Mouse (Mus musculus): ENCODE data around the gene Pgm5. TPM values are rescaled to one million over a fixed set of nuclear protein-coding genes. Genes with fewer than 3 reads are reported as not detected.

Gene Pgm5
- total and polyA plus RNA-seq, 2 experiments from 2014 or later: 0.39 to 4.8 TPM

DNA sequence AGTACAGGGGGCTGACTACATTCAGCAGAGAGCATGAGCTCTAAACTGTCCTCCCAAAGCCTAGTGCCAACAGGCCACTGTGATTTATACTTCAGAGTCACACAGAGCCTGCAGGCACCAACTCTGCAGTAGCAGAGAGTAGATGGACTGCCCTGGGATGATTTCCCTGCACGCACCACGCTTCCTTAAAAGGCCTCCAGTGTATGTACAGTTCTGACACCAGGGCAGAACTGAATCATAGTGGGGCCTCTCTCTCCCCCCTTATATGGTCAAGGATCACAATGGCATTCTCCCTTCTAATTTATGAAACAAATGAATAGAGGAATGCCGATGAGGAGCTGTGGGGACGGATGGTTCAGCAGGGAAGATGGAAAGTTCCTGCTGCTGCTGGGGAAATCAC lies 91.3 kb downstream of the Pgm5 start:
- Histone ChIP-seq H3K36me3 (ENCODE audit: insufficient read depth) (no peaks in the 10 kb centered on the region), H3K9ac (no peak overlapping the region), H3K4me2 (ENCODE audit: low read depth) (no peak overlapping the region), H3K27me3 (ENCODE audit: insufficient read depth, low read length) (no peaks in the 10 kb centered on the region), H3K4me1 (ENCODE audit: insufficient read depth) (no peaks in the 10 kb centered on the region), H3K9me3 (ENCODE audit: low read length) (no peaks in the 10 kb centered on the region), H3K27ac (ENCODE audit: low read depth, low read length) (no peak overlapping the region), H3K4me3 (ENCODE audit: low read depth, low read length) (no peak overlapping the region)
- WGBS: 74% methylated on average over 4 of the region's 4 CpGs
- DNase-seq (no peak), ATAC-seq (no peak)
- no peak for TF ChIP-seq CTCF (IDR thresholded peaks at IDR 0.05; ENCODE audit: low read depth)

- Histone ChIP-seq H3K4me2 (ENCODE audit: low read depth) (no peak overlapping the region), H3K9ac (no peak overlapping the region), H3K27ac (ENCODE audit: low read depth, low read length) (no peak overlapping the region), H3K4me1 (ENCODE audit: insufficient read depth) (no peaks in the 10 kb centered on the region), H3K27me3 (ENCODE audit: insufficient read depth, low read length) (no peaks in the 10 kb centered on the region), H3K36me3 (ENCODE audit: insufficient read depth) (no peaks in the 10 kb centered on the region), H3K4me3 (ENCODE audit: low read depth, low read length) (no peak overlapping the region), H3K9me3 (ENCODE audit: low read length) (no peaks in the 10 kb centered on the region)
- DNase-seq (no peak), ATAC-seq (no peak)
- no peak for TF ChIP-seq CTCF (IDR thresholded peaks at IDR 0.05; ENCODE audit: low read depth)
- 86% methylated on average over 6 of the region's 6 CpGs for WGBS
These were observed 94.3 kb downstream of the Pgm5 start for GRCm38 (mm10) chr19:24767401-24767800.

- no peak overlapping the region for H3K27ac ChIP-seq (ENCODE audit: low read depth, low read length)
- no peak overlapping the region for H3K4me2 ChIP-seq (ENCODE audit: low read depth)
- no peak overlapping the region for H3K4me3 ChIP-seq (ENCODE audit: low read depth, low read length)
- no peak overlapping the region for H3K9ac ChIP-seq
- WGBS: 76% methylated on average over 12 of the region's 12 CpGs
- H3K9me3 ChIP-seq (ENCODE audit: low read length): no peaks in the 10 kb centered on the region
- no peak for TF ChIP-seq CTCF (IDR thresholded peaks at IDR 0.05; ENCODE audit: low read depth)
- DNase-seq (no peak), ATAC-seq (no peak)
- no peaks in the 10 kb centered on the region for H3K36me3 ChIP-seq (ENCODE audit: insufficient read depth)
- H3K27me3 ChIP-seq (ENCODE audit: insufficient read depth, low read length): no peaks in the 10 kb centered on the region
- H3K4me1 ChIP-seq (ENCODE audit: insufficient read depth): no peaks in the 10 kb centered on the region
These were observed 99.0 kb downstream of the Pgm5 start for GRCm38 (mm10) chr19:24762473-24763149.

DNA sequence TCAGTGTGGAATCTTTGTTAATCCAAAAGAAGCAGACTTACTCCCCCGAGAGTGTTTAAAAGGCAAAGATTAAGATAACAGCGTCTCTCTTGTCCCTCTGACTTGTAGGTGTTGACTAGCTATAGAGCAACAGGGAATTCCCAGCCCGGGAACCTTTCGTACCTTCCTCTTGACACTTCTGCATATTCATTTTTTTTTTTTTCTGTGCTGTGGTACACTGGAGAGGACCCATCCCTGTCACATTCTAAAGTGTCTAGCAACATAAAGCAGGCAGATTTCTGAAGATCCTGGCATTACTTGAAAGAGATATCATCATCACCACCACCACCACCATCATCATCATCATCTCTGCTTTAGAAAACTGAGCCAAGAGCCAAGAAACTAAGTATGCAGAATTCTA lies 105.0 kb downstream of the Pgm5 start:
- H3K4me3 ChIP-seq (ENCODE audit: low read depth, low read length): no peak overlapping the region
- WGBS: 88% methylated on average over 4 of the region's 4 CpGs
- TF ChIP-seq CTCF (IDR thresholded peaks at IDR 0.05; ENCODE audit: low read depth): no peak
- H3K27ac ChIP-seq (ENCODE audit: low read depth, low read length): no peak overlapping the region
- H3K9me3 ChIP-seq (ENCODE audit: low read length): no peaks in the 10 kb centered on the region
- no peaks in the 10 kb centered on the region for H3K27me3 ChIP-seq (ENCODE audit: insufficient read depth, low read length)
- DNase-seq (no peak), ATAC-seq (no peak)
- H3K4me2 ChIP-seq (ENCODE audit: low read depth): no peak overlapping the region
- no peaks in the 10 kb centered on the region for H3K36me3 ChIP-seq (ENCODE audit: insufficient read depth)
- H3K4me1 ChIP-seq (ENCODE audit: insufficient read depth): no peaks in the 10 kb centered on the region
- no peak overlapping the region for H3K9ac ChIP-seq

DNA sequence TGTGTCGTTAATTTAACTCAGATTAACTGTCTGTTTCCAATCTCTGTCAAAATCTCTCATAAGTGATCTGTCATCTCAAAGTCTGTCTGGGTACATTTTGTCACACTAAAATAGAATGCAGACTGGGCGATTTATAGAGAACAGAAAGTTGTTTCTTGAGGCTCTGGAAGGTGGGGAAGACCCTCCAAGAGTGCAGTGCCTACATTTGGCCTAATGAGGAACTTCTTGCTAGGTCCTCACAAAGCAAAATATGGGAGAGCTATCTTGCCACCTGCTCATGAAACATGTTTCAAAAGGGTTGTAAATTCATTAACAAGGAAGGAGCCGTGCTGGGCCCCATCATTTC lies 107.2 kb downstream of the Pgm5 start:
- Histone ChIP-seq H3K9ac (no peak overlapping the region), H3K4me2 (ENCODE audit: low read depth) (no peak overlapping the region), H3K4me3 (ENCODE audit: low read depth, low read length) (no peak overlapping the region), H3K9me3 (ENCODE audit: low read length) (no peaks in the 10 kb centered on the region), H3K27ac (ENCODE audit: low read depth, low read length) (no peak overlapping the region), H3K36me3 (ENCODE audit: insufficient read depth) (no peaks in the 10 kb centered on the region), H3K27me3 (ENCODE audit: insufficient read depth, low read length) (no peaks in the 10 kb centered on the region), H3K4me1 (ENCODE audit: insufficient read depth) (no peaks in the 10 kb centered on the region)
- WGBS: 60% methylated on average over 3 of the region's 3 CpGs
- TF ChIP-seq CTCF (IDR thresholded peaks at IDR 0.05; ENCODE audit: low read depth): no peak
- DNase-seq (no peak), ATAC-seq (no peak)

DNA sequence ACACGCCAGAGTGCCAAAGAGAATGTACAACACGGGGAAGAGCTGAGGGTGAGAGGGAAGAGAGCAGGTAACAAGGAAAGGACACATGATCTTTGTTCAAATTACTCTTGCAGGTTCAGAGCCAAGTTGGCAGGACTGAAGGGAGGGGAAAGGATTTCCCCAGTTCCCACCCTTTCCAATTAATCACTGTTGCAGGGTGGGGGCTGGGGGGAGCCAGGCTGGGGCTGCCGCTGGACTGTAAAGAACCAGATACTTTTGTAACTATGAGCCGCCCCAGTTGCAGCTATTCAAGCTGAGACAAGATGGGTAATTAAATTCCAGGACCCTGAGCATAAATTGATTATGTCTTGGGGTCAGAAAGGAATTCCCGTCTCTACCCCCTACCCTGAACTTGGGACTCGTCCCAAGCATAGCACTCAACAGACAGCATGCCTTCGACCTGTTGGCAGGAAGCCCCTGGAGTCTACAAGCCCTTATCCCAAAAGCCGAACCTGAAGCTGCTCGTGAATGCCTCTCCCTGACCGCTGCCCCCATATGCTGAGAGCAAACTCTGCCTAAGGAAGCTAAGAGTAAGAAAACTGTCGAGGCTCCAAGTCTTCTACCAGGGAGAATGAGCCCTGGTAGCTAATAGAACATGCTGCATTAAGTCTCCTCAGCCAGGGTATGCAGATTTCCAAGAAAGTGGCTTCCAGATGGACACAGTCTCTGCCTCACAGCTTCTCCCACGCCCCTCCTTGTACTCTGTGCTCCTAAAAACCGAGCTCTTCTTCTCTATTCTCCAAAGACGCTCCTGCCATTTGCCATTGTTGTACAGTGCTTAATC lies 107.8 kb downstream of the Pgm5 start:
- no peak for TF ChIP-seq CTCF (IDR thresholded peaks at IDR 0.05; ENCODE audit: low read depth)
- WGBS: 28% methylated on average over 14 of the region's 14 CpGs
- Histone ChIP-seq H3K27me3 (ENCODE audit: insufficient read depth, low read length) (no peaks in the 10 kb centered on the region), H3K27ac (ENCODE audit: low read depth, low read length) (no peak overlapping the region), H3K9me3 (ENCODE audit: low read length) (no peaks in the 10 kb centered on the region), H3K4me2 (ENCODE audit: low read depth) (no peak overlapping the region), H3K4me1 (ENCODE audit: insufficient read depth) (no peaks in the 10 kb centered on the region), H3K9ac (no peak overlapping the region), H3K4me3 (ENCODE audit: low read depth, low read length) (no peak overlapping the region), H3K36me3 (ENCODE audit: insufficient read depth) (no peaks in the 10 kb centered on the region)
- DNase-seq (no peak), ATAC-seq (no peak)

GRCm38 (mm10) chr19:24752873-24753538 lies 108.6 kb downstream of the Pgm5 start:
- no peak overlapping the region for H3K27ac ChIP-seq (ENCODE audit: low read depth, low read length)
- WGBS: 90% methylated on average over 7 of the region's 7 CpGs

More at GRCm38 (mm10) chr19:24752873-24753538, 108.6 kb downstream of the Pgm5 start:
- Histone ChIP-seq H3K4me1 (ENCODE audit: insufficient read depth) (no peaks in the 10 kb centered on the region), H3K9me3 (ENCODE audit: low read length) (no peaks in the 10 kb centered on the region), H3K4me2 (ENCODE audit: low read depth) (no peak overlapping the region), H3K27me3 (ENCODE audit: insufficient read depth, low read length) (no peaks in the 10 kb centered on the region), H3K36me3 (ENCODE audit: insufficient read depth) (no peaks in the 10 kb centered on the region), H3K4me3 (ENCODE audit: low read depth, low read length) (no peak overlapping the region), H3K9ac (no peak overlapping the region)
- DNase-seq (no peak), ATAC-seq (no peak)
- TF ChIP-seq CTCF (IDR thresholded peaks at IDR 0.05; ENCODE audit: low read depth): no peak

Data from forebrain, postnatal 0 days (tissue).